Mouse (Mus musculus): ENCODE data around the gene Islr2.

GRCm38 (mm10) chr9:58216402-58216801 lies 12.3 kb upstream of the Islr2 start:
- TF ChIP-seq POLR2A (IDR thresholded peaks at IDR 0.05; ENCODE audit: borderline replicate concordance, control insufficient read depth, low read depth, low read length) (no peak), CTCF (IDR thresholded peaks at IDR 0.05; ENCODE audit: control insufficient read depth, insufficient read depth, low read length) (peak; percentile 69)
